Mouse (Mus musculus): ENCODE measurements around the gene Psma1.

The Psma1 gene

GRCm38 (mm10) chr7:114275372-114276004, 430 bp downstream of the Psma1 start:
- DNase-seq (ENCODE audit: low spot score) = no peak

GRCm38 (mm10) chr7:114268446-114268845, 7.5 kb downstream of the Psma1 start:
- no peak for DNase-seq (ENCODE audit: low spot score)

GRCm38 (mm10) chr7:114253885-114254833, 21.8 kb downstream of the Psma1 start, which contains the start of gene Copb1:
Gene Copb1 (minus strand): TSS chr7:114254711.
- DNase-seq (ENCODE audit: low spot score) = peak; percentile 87

GRCm38 (mm10) chr7:114251684-114252083, 24.2 kb downstream of the Psma1 start:
- DNase-seq (ENCODE audit: low spot score) = no peak

GRCm38 (mm10) chr7:114233980-114234379, 41.9 kb downstream of the Psma1 start:
- DNase-seq (ENCODE audit: low spot score) = no peak

GRCm38 (mm10) chr7:114232982-114233381, 42.9 kb downstream of the Psma1 start:
- DNase-seq (ENCODE audit: low spot score) = no peak

- DNase-seq (ENCODE audit: low spot score) = no peak
Observed at GRCm38 (mm10) chr7:114231857-114232256, 44.1 kb downstream of the Psma1 start.

- DNase-seq (ENCODE audit: low spot score) = no peak
Observed at GRCm38 (mm10) chr7:114226521-114226920, 49.4 kb downstream of the Psma1 start.

GRCm38 (mm10) chr7:114220433-114220832, 55.5 kb downstream of the Psma1 start:
- no peak for DNase-seq (ENCODE audit: low spot score)

GRCm38 (mm10) chr7:114216908-114217307, 59.0 kb downstream of the Psma1 start:
- no peak for DNase-seq (ENCODE audit: low spot score)
